Mouse (Mus musculus) hematopoietic stem cell, adult 5-6 weeks (primary cell): Measurements from ENCODE around the gene Ptdss2. TPM values are rescaled to one million over a fixed set of nuclear protein-coding genes. Genes with fewer than 3 reads are reported as not detected.
A peak's percentile ranks its signal among the peaks of the same experiment; 100 is the strongest.

Experiments used
- ATAC-seq, 2 experiments: fragments of 125-278 bp in 1 of 2; replicated peaks in 1 of 2; 2 replicates each; pipeline ENCODE4 v1.8.0; 2016 to 2017; ENCODE audit warnings: inconsistent platforms in 2 of 2, mild to moderate bottlenecking in 2 of 2, moderate number of reproducible peaks in 2 of 2, low read depth in 1 of 2, moderate TSS enrichment in 1 of 2; ENCODE audit not compliant: low FRiP score in 2 of 2, poor library complexity in 2 of 2, severe bottlenecking in 2 of 2, insufficient read depth in 1 of 2, low TSS enrichment in 1 of 2
- total RNA-seq: library from RNA; stranded (forward); fragments of 172-1452, 232-1000 nt; gene quantifications from 2 replicates; pipeline ENCODE4 v1.2.3, GENCODE M21; 2017

Ptdss2 gene
- 6.4 and 9.6 TPM in 2 replicates for total RNA-seq

DNA sequence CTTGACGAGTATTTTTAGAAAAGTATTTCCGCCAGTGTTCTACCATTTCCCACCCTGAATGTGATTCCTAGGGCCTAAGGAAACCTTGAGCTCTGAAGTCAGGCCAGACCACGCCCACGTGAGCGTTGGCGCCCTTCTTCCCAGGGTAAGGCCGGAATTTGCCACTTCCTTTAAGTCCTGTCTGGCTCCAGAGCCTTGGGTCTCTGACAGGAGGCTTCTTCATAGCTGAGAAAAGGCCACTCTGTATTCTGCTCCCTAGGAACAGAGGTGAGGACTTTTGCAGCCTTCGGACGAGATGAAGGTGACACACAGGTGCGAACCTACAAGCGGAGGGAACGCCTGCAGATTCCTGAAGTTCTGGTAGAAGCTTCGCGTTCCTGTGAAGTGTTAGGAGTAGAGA is at the start of gene Ptdss2:
TSS of gene Ptdss2 (plus strand) at position 138 of the 400 bp plus-strand sequence.
- ATAC-seq, result no peak

- ATAC-seq, result no peak
These were observed 48.4 kb upstream of the Ptdss2 start for GRCm38 (mm10) chr7:141073782-141074181.

GRCm38 (mm10) chr7:141077841-141078240 is 44.3 kb upstream of the Ptdss2 start, which contains the start of gene Pkp3:
Gene Pkp3, plus strand, starts transcription at chr7:141078218.
- no peak for ATAC-seq

DNA sequence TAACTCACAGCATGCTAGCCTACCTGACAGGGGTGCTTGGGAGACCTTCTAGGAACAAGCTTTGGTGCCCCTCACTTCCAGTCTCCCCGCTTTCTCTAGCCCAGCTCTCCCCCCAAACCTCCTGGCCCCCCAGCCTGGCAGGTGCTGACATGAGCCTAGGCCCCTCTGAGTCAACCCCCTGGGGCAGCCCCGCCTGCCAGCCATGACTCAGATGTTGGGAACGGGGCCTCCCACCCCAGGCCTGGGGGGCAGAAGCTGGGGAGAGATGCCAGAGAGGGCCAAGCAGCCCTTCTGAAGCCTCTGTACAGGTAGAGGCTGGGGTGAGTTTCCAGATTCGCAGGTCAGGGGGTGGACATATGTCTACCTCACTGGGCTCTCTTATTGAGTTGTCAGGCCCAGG is 43.3 kb upstream of the Ptdss2 start:
- ATAC-seq, result no peak

- no peak for ATAC-seq
These were observed 42.4 kb upstream of the Ptdss2 start for GRCm38 (mm10) chr7:141079481-141080449.

- no peak for ATAC-seq
These were observed 34.3 kb upstream of the Ptdss2 start for GRCm38 (mm10) chr7:141087894-141088293.

DNA sequence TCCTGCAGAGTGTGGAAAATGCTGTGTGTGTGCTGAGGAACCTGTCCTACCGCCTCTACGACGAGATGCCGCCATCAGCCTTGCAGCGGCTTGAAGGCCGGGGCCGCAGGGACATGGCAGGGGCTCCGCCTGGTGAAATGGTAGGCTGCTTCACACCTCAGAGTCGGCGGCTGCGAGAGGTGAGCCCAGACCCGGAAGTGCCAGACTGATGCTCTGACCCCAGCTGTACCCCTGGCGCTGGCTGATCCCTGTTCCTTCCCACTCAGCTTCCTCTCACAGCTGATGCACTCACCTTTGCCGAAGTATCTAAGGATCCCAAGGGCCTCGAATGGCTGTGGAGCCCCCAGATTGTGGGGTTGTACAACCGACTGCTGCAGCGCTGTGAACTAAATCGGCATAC is 33.7 kb upstream of the Ptdss2 start:
- peak; percentile 29 to 39; a peak in 3 of 4 replicates for ATAC-seq

GRCm38 (mm10) chr7:141090228-141090627 is 32.0 kb upstream of the Ptdss2 start:
- ATAC-seq, result no peak

GRCm38 (mm10) chr7:141092051-141092735 is 30.0 kb upstream of the Ptdss2 start:
- peak; percentile 74 to 79 for ATAC-seq

DNA sequence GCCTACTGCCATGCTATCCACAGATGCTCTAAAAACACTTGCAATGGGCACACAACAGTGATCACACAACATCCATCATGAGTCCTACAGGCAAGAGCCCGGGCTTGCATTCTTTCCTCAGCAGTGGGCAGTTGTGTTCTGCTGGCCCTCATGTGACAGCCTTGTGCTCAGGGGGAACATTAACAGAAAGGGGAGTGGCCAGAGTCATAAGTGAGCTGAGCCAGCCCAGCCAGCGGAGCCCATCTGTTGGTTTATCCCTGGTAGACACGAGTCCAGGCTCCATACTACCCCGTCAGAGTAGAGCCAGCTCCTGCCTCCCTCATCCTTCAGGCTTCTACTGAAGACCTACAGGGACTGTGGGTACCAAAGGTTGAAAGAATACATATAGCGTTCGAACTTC is 28.2 kb upstream of the Ptdss2 start:
- no peak for ATAC-seq

- no peak for ATAC-seq
These were observed 27.5 kb upstream of the Ptdss2 start for GRCm38 (mm10) chr7:141094487-141095205.

DNA sequence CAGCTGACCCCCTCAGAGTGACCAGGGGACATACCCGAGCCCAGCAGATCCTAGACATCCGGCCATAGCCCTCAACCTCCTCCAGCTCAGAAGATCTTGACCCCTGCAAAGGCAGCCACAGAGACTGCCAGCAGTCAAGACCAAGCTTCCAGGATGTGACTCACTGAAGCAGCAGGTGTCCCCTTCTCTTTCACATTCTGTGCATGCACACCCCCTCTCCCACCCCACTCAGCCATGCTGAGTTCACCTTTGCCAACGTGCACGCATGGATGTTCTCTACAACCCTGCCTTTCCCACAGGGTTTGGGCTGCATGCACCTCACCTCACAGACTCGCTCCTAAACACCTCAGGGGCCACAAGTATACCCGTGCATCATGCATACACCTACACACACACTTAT is 26.2 kb upstream of the Ptdss2 start:
- ATAC-seq, result no peak

- peak; percentile 79 to 87 for ATAC-seq
These were observed 25.5 kb upstream of the Ptdss2 start for GRCm38 (mm10) chr7:141096649-141097056.

DNA sequence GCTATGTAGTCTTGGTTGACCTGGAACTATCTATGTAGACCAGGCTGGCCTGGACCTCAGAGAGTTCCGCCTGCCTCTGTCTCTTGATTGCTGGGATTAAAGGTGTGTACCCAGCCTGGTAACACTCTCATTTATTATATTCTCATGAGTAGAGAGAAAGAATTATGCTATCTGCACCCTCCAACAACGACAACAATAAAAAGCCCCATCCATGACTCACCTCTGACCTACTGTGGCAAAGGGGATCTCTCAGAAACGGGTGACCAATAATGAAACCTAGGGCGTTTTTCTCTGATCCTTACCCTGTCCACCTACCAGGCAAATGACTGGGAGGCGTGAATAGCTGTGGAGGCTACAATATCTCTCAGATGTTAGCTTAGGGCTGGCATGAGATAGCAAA is 25.0 kb upstream of the Ptdss2 start:
- no peak for ATAC-seq

DNA sequence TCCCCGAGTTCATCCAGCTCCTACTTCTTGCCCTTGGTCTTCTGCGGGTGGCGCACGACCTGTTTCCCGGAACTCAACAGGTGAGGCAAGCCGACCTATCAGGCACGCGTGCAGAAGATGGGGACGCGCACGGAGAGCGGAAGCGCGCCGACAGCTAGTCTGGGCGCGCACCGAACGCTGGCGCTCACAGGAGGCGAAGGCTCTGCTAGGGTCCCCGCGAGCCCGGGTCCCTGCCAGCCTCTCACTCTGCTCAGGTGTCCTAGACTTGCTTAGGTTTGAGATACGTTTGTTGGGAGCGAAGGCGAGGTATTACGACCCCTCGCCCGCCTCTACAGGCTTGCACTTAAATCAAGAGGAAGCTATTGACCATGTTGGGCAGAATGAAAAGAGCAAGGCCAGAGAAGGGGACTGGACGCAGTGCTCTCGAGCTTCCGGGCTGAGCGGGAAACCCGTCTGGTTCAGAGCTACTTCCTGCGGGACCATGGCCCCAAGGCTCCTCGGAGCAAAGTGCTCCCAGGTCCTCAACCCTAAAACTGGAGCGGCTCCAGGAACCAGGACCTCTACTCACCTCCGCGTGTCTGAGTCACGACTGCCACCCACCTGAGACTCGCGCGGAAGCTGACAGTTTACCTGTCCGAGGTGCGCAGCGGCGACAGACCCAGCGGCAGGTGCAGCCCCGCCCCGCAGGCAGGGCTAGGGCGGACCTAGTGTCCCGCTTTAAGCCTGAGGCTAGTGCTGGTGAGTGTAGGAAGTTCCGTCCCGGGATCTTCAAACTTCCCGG is 22.1 kb upstream of the Ptdss2 start, which contains the start of gene Sigirr:
TSS of gene Sigirr (minus strand) at position 662 of the 781 bp plus-strand sequence.
- no peak for ATAC-seq

GRCm38 (mm10) chr7:141103161-141103560 is 19.0 kb upstream of the Ptdss2 start:
- no peak for ATAC-seq

GRCm38 (mm10) chr7:141115874-141116273 is 6.3 kb upstream of the Ptdss2 start:
- ATAC-seq, result no peak
